ENCODE assay signal across 7 mouse cellular contexts in the genomic region with DNA sequence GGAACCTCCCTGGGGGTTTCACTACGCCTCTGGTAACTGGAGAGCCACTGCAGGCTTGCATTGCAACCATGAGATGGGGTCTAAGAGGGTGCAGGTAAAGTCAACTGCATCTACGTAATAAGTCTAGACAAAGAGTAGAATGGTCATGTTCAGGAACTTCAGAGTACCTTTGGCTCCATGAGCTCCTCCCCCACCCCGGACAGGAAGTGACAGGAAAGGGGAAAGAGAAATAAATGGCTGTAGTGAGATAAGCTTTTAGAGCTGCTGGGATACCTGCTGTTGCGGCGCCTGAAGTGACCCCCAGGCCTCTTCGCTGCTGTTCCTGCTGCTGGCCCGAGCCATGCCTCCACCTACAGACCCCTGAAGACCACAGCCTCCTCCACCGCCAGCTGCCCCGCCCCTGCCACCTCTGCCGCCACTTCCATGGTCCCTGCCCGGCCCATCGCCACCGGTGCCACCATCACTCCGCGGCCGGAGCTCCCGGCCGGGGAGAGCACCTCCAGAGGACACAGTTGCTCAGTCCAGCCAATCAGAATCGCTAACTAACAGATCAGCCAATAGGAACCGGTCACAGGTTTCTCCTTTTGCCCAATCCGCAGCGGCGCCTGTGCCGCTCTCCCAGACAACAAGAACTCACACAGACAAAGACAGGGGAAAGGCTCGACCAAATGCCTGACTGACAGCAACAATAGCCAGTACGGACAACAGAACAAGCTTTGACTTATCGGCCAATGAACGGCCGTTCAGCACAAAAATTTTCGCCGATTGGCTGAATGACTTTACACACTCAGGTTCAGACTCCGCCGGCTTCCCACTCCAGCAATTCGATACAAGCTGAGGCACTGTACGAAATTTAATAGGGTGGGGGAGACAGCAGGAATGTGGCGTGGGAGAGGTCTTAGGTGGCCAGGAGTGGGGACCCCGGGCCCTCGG. TPM values are rescaled to one million over a fixed set of nuclear protein-coding genes. Genes with fewer than 3 reads are reported as not detected.
A peak's percentile ranks its signal among the peaks of the same experiment; 100 is the strongest.
DNase-seq lines count a peak whose midpoint lies in the region; ATAC-seq lines count a peak whose summit lies in the region.

A gene (minus strand): TSS at position 630 of the 933 bp plus-strand sequence.

- peak within 1 kb of the TSS; percentile 99 for H3K27ac ChIP-seq in embryonic facial prominence, embryonic 11.5 days (replicated peaks; ENCODE audit: low read depth, low read length)
- peak within 1 kb of the TSS; percentile 99 for H3K27ac ChIP-seq in limb, embryonic 10.5 days
- peak within 1 kb of the TSS; percentile 99 for H3K27ac ChIP-seq in midbrain, embryonic 13.5 days

- H3K36me3 ChIP-seq in embryonic facial prominence, embryonic 11.5 days (replicated peaks; ENCODE audit: control insufficient read depth, insufficient read depth, low read depth, low read length) = no peaks in the 10 kb centered on the region; the same call in 1 of the 2 replicates
- H3K36me3 ChIP-seq in limb, embryonic 10.5 days = peaks cover 41% of the 10 kb centered on the region
- H3K36me3 ChIP-seq in midbrain, embryonic 13.5 days = peaks cover 33% of the 10 kb centered on the region

- no peaks in the 10 kb centered on the region for H3K27me3 ChIP-seq in embryonic facial prominence, embryonic 11.5 days (ENCODE audit: control insufficient read depth, insufficient read depth, low read length)
- H3K27me3 ChIP-seq in limb, embryonic 10.5 days (ENCODE audit: low read depth, poor library complexity, severe bottlenecking) = no peaks in the 10 kb centered on the region
- no peaks in the 10 kb centered on the region for H3K27me3 ChIP-seq in midbrain, embryonic 13.5 days

- peak; percentile 95 for ATAC-seq in embryonic facial prominence, embryonic 11.5 days (replicated peaks; ENCODE audit: insufficient number of reproducible peaks, low FRiP score, low TSS enrichment, low read depth)
- peak; percentile 80 for ATAC-seq in granulocyte monocyte progenitor cell, adult 5-6 weeks (replicated peaks; ENCODE audit: poor library complexity, severe bottlenecking)
- peak; percentile 95 for ATAC-seq in midbrain, embryonic 13.5 days

- H3K4me1 ChIP-seq in embryonic facial prominence, embryonic 11.5 days (ENCODE audit: control insufficient read depth, insufficient read depth, low read length) = peaks cover 8% of the 10 kb centered on the region
- peaks cover 60% of the 10 kb centered on the region for H3K4me1 ChIP-seq in limb, embryonic 10.5 days
- peaks cover 76% of the 10 kb centered on the region for H3K4me1 ChIP-seq in midbrain, embryonic 13.5 days (replicated peaks)

- peak within 1 kb of the TSS; percentile 98 for H3K9ac ChIP-seq in embryonic facial prominence, embryonic 11.5 days (replicated peaks; ENCODE audit: low read length)
- H3K9ac ChIP-seq in midbrain, embryonic 13.5 days (replicated peaks) = peak within 1 kb of the TSS; percentile 92

- peak; percentile 97 for DNase-seq in adrenal gland, postnatal 14 days
- DNase-seq in embryonic facial prominence, embryonic 11.5 days (ENCODE audit: low spot score) = peak; percentile 97
- DNase-seq in kidney, adult 11 months = peak; percentile 99
- peak; percentile 89 for DNase-seq in limb, embryonic 10.5 days (ENCODE audit: low spot score)
- peak; percentile 88 for DNase-seq in spleen, adult 12 weeks (ENCODE audit: low spot score)

- peak within 1 kb of the TSS; percentile 54 for H3K4me3 ChIP-seq in embryonic facial prominence, embryonic 11.5 days (ENCODE audit: low read depth, low read length)
- H3K4me3 ChIP-seq in limb, embryonic 10.5 days = peak within 1 kb of the TSS; percentile 71
- peak within 1 kb of the TSS; percentile 74 for H3K4me3 ChIP-seq in midbrain, embryonic 13.5 days (replicated peaks)

- no peaks in the 10 kb centered on the region for H3K9me3 ChIP-seq in embryonic facial prominence, embryonic 11.5 days (replicated peaks; ENCODE audit: control insufficient read depth, low read length)
- H3K9me3 ChIP-seq in limb, embryonic 10.5 days (replicated peaks) = no peaks in the 10 kb centered on the region
- H3K9me3 ChIP-seq in midbrain, embryonic 13.5 days = no peaks in the 10 kb centered on the region

- under 1% methylated on average over 38 of the region's 38 CpGs for WGBS in embryonic facial prominence, embryonic 11.5 days
- WGBS in limb, embryonic 10.5 days = 1% methylated on average over 38 of the region's 38 CpGs
- under 1% methylated on average over 38 of the region's 38 CpGs for WGBS in midbrain, embryonic 13.5 days

- peak within 1 kb of the TSS; percentile 97 for H3K4me2 ChIP-seq in embryonic facial prominence, embryonic 11.5 days (ENCODE audit: low read depth, low read length)
- H3K4me2 ChIP-seq in midbrain, embryonic 13.5 days (replicated peaks) = peak within 1 kb of the TSS; percentile 98

RNA-seq across cellular contexts. Expression of the gene that starts here (rescaled TPM):
- 64.5 and 69.3 TPM in 2 replicates for total RNA-seq in adrenal gland, postnatal 14 days (2021)
- polyA plus RNA-seq in embryonic facial prominence, embryonic 11.5 days (2014; fragmentation: Nextera tagmentation; extraction: Ambion mirVana) = 146 and 156 TPM in 2 replicates
- total RNA-seq in granulocyte monocyte progenitor cell, adult 5-6 weeks (2014; fragmentation: Nextera tagmentation) = 31.4 and 38.9 TPM in 2 replicates
- total RNA-seq in granulocyte monocyte progenitor cell, adult 5-6 weeks (2017) = 77.6 and 91.3 TPM in 2 replicates
- polyA plus RNA-seq in limb, embryonic 10.5 days (2016; fragmentation: Nextera tagmentation; extraction: Ambion mirVana) = 136 and 188 TPM in 2 replicates
- 228 and 253 TPM in 2 replicates for polyA plus RNA-seq in midbrain, embryonic 13.5 days (2015; fragmentation: Nextera tagmentation; extraction: Ambion mirVana)

Comparison
In these comparisons a context has a peak if more than half of its experiments do, and no peak if none do; other contexts are left out.
1. Peak in every context shown above with its lines: DNase-seq, ATAC-seq, H3K4me3 ChIP-seq and H3K27ac ChIP-seq.